Mouse (Mus musculus) retina, postnatal 1 day (tissue): ENCODE data around the gene Wnt1.
A peak's percentile ranks its signal among the peaks of the same experiment; 100 is the strongest.
"Not testable (repeated sequence)": the region's sequence is repeated elsewhere in the genome, so short reads cannot be mapped to it uniquely, and the experiment has no call there.

Experiments used
- DNase-seq: peaks from one replicate; pipeline ENCODE4 v3.0.0-alpha.2; 2012

Gene Wnt1

DNA sequence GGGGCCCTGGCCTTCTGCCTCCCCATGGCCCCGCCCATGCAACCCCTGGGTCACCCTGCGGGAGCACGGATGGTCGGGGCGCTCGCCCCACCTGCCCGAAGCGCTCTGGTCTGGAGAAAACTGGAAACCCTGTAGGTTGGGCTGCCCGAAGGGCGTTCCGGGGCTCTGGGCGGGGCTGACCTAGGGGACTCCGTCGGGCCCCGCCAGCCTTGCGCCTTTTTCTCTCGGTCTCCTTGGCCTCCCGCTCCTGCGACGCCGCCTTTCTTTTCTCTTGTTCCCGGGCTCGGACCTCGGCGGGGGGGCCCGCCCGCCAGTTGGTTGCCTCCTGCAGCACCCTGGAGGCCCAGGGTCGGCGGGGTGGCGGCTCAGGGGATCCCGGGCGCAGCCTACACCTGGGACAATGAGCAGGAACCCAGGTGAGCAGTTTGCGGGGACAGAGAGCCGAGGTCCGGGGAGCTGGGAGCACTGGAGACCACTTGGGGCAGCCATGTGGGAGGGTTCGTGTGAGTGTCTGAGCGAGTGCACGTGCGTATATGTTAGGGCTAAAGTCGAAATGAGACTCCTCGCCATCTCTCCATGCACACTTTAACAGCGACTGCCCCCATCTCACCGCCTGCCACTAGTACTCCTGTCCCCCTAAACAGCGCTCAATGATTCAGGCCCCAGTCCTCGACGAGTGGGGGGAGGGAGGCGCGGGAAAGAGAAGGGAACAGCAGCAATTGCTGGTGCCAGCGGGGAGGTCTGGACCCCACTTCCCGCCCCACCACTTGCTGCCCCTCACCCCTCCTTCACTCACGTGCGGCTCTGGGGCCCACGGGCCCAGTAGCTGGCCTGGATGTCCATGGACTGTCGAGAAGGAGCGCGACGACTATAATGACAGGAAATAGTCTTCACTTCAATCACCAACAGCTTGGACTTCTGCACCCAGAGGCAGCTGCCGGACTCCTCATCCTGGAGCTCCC is 17.4 kb downstream of the Wnt1 start:
- peak; percentile 39 for DNase-seq

DNA sequence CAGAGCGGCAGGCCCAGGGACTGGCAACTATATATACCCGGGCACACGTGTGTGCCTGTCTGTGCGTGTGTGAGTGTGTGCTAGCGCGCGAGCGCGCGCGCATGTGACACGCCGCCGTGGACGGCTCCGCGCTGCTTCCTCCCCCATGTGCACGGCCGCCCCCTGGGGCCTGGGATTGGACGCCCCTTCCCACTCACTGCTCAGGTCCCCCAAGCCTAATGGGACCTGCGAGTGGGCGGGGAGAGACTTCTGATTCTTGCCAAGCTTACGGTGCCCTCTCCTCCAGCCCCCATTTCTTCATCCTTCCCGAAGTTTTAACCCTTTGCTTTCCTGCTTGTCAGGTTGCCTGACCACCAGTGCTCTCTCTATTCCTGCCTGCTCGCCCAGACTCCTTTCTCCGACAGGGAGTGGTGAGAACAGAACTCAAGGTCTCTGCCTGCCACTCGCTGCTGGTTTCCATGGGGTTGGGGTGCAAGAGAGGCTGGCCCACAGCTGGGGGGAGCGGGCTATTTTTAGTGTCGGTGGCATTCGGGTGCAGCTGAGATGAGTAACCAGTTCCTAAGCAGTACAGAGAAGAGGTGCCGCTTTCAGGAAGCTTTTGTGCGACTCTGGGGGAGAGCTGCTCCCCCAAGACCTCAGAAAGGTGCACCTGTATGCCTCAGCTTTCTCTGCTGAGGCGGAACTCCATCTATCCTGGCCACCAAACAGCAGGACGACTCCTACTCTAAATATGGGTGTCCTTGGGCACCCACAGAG is 18.4 kb downstream of the Wnt1 start:
- DNase-seq, result peak; percentile 78

DNA sequence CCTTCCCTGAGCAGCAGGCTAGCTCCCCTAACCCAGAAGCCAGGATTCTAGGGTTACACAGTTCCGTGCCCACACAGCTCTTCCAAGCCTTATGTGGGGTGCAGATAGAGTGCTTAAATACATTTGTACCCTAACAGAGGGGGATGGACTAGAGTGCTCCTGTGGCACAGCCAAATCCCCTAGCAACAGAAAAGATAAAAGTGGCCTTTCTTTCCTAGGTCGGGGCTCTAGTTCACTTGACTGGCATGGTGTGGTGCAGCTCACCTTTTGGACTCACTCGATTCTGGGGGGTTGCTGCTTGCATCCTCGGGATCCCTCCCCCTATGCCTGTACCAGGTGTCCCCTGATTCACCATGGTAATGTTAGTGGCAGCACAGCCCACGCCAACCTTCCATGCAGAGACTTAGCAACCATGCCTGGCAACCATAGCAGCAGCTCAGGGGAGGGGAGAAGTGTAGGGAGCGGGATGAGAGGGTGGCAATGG is 19.0 kb downstream of the Wnt1 start:
- no peak for DNase-seq

DNA sequence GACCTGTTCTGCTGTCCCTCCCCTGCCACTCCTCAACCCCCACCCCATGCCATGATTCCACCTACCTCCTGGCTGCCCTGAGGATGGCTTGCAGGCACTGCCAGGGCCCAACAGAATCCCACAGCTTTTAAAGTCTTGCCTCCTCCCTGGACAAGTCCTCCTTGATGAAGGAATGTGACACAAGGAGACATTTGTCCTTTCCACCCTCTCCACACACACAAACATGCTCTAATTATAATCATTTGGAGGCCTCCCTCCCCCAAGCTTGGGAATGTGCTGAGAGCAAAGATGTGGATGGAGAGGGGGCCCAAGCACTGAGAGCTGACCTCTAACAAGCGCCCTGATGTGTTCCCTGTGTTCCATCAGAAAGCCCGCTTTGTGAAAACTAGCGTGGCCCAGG is 19.7 kb downstream of the Wnt1 start, which contains the start of gene Ddn:
Gene Ddn, minus strand, starts transcription at position 101 of the 400 bp plus-strand sequence.
- DNase-seq, result no peak

DNA sequence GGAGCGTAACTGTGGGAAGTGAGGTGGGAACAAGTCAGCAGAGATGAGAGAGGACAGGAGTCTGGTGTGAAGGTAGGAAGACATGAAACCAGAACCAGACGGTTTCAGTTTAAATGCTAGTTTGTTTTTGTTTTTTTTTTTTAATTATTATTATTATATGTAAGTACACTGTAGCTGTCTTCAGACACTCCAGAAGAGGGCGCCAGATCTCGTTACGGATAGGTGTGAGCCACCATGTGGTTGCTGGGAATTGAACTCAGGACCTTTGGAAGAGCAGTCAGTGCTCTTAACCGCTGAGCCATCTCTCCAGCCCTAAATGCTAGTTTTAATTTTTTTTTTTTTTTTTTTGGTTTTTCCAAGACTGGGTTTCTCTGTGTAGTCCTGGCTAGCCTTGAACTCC is 20.6 kb downstream of the Wnt1 start:
- DNase-seq, result not testable (repeated sequence)

DNA sequence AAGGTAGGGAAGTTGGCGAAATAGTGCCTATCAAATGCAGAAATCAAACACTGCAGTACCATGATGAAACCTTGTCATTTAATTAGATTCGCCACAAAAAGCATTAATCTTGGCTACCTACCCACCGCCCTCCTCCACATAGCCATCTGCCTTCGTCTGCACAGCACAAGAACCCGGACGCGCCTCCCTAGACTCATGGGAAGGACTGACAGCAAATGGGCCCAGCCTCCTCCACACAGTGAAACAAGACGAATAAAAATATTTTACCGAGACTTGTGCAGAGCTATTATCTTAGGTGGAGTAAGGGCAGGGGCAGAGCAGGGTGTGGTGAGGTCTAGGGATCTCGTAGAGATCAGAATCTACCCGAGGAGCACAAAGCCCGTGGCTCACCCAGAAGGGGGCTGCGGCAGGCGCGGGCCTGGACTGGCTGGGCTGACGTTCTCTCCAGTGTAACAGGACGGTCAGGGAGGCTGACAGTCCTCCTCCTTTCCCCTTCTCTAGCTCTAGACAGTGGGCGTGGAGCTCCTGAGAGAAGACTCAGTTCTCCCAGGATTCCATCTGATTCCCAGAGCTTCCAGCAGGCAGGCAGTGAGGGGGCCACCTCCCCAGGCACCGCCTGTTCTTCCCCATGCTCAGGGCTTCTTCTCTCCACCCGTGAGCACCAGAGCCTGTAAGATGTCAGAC is 23.2 kb downstream of the Wnt1 start:
- no peak for DNase-seq

DNA sequence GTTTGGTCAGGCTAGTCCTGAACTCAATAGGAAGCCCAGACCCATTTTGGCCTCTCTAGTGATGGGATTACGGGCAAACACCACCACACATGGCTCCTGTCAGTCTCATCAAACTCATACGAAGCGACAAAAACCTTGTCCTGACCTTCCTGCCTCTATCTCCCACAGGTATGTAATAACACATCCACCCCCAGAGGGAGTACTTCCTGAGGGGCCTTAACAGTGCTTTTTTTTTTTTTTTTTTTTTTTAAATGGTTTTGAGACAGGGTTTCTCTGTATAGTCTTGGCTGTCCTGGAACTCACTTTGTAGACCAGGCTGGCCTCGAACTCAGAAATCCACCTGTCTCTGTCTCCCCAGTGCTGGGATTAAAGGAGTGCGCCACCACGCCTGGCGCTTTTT is 28.5 kb downstream of the Wnt1 start:
- DNase-seq, result no peak

DNA sequence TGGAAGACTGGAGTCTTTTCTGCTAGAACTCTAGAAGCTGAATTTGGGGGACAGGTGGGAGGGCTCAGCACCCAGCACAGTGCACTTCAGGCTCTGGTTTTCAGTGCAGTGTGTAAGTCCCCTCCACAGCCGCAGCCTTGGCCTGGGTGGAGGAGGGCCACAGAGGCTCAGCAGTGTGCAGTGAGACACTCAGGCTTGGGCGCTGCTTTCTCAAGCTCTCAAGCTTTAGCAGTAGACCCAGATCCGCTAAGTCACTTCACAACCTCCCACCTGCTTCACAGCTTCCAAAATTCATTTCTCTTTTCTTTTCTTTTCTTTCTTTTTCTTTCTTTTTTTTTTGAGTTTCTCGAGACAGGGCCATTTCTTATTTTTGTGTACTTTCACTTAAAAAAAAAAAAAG is 31.3 kb downstream of the Wnt1 start:
- no peak for DNase-seq

DNA sequence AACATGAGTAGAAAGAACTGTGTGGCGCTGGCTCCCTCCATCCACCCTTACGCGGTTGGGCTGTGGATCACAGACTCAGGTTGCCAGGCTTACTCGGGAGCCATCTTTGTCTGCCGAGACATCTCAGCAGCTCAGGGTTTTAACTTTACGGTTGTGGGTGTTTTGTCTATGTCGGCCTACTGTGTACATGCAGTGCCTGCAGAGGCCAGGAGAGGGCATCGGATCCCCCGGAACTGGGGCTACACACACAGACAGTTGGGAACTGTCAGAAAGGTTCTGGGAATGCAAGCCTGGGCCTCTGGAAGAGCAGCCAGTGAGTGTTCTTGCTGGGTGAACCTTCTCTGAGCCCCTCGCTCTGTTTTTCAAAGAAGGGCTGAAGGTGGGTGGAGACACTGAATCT is 31.7 kb downstream of the Wnt1 start:
- peak; percentile 15 for DNase-seq

DNA sequence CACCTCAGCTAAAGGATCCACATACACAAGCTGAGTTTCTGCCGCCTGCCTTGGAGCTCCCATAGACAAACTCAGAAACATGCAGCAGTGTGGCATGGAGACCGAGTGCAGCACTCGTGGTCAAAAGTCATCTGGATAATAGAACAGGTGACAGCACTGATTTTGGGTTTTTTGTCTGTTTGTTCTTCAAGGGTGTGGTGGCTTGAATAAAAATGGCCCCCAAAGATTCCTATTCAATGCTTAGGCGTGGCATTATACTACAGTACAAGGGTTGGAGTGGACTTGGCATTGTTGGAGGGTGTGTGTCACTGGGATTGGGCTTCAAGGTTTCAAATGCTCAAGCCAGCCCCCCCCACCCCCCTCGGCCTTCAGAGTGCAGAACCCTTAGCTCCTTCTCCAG is 32.5 kb downstream of the Wnt1 start:
- DNase-seq, result no peak

DNA sequence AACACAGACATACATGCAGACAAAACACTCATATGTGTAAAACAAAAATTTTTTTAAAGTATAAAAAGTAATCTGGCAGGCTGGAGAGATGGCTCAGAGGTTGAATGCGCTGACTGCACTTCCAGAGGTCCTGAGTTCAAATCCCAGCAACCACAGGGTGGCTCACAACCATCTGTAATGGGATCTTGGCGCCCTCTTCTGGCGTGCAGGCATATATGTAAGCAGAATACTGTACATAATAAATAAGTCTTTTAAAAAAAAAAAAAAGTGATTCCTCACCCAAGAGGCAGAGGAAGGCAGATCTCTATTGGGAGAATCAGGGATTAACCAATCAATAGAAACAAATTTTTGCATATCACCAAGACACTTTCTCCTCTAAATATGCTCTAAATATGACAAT is 33.8 kb downstream of the Wnt1 start:
- DNase-seq, result no peak

DNA sequence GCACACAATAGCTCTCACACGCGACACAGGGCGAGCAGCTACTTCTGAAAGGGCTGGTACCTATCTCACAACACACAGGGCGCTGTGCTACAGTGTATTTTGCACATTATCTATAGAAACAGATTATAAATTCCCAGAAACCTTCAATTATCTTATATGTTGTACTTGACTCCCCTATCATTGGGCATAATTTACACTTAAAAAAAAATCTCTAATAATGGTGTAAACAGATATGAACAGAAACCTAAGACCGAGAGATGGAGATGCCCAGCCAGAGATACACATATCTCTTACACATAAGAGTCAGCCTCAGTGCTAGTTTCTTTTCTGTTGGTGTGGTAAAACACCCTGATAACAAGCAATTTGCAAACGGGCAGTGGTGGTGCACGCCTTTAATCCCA is 38.0 kb downstream of the Wnt1 start:
- no peak for DNase-seq

DNA sequence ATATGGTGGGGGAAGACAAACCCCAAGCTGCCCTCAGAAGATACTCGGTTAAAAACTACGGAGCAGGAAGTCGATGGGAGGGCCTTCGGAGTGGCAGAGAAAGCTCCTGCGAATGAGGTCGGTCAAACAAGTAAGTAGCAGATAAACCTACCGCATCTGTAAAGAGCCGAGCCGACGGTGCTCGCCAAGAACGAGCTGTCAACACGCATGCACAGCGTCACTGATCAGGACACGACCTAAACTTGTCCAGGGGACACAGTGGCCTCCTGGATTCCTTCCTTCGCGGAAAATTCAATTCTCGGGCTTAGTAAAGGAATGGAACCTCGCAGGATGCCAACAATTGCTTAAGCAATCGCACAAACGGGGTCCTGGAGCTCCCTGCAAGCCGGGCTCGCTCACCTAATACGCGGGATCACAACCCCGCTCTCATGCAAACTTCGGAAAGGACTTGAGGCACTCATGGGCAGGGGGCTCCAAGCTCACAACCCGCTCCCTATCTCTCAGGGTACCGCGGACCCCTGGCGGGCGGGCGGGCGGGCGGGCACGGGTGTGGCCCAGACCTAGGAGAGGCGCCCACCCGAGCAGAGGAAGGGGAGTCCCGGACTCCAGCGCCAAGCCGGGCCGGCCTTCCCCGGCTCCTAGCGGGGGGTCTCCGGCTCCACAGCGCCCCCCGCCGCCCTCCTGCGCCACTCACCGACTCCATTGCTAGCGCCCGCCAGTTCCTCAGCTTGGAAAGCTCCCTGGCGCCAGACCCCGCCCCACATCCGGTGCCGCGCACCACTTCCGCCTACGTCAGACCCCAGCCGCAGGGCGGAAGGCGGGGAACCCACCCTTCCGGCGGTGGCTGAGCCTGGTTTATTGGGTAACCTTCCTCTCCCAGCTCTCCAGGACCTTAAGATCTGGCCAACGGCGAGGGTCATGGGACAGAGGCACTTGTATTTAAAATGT is 41.4 kb downstream of the Wnt1 start, which contains the start of gene Prkag1:
Gene Prkag1, minus strand, starts transcription at position 786 of the 948 bp plus-strand sequence.
- DNase-seq, result peak; percentile 97

DNA sequence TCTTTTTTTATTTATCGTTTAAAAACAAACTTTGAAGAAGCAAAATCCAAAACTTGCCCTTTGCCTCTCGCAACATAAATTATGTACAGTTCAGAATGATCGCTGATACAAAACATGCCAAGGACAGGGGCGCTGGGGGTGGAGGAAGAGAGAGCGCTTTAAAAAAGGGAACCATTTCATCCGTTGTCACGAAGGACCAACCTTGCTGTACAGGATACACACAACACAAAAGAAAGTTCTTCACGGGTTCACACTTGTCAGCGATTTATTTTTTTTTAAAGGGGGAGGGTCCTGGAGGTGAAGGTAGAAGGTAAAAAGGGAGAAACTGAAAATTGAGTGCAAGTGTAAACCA is 42.0 kb downstream of the Wnt1 start:
- no peak for DNase-seq

DNA sequence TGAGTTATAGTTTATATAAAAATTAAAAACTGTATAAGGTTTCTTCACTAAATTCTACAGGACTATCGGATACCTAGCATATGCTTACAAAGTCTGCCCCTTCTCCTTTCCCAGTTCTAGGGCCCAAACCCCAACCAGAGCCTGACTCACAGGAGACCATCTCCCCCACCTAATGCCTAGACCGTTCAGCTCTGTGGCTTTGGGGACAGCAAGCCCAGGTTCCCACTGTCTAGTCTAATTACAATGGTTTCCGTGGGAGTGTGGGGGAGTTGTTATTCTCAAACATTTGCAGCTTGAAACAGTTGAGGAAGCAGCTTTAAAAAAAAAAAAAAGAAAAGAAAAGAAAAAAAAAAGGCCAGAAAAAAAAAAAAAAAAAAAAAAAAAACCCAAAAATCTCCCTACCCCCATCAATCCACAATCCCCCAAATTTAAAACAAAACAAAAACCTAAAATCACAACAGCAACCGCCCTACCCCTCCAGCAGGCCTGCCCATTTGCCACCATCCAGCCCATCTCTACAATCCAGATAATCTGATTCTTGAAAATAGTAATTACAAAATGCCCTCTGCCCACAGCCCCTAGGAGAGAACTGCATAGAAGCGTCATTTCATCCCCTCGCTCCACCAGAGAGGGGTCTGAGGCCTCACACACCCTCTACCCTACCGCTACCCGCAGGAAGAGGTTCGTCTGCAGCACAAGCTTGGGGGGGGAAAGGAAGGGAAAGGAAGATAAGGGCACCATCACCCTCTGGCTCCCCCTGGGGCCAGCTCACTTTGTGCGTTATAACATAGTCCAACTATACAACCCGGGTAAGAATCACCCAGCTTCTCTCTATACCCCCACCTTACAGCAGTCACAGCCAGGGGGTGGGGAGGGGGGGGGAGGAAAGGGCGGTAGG is 42.8 kb downstream of the Wnt1 start:
- DNase-seq, result peak; percentile 26

DNA sequence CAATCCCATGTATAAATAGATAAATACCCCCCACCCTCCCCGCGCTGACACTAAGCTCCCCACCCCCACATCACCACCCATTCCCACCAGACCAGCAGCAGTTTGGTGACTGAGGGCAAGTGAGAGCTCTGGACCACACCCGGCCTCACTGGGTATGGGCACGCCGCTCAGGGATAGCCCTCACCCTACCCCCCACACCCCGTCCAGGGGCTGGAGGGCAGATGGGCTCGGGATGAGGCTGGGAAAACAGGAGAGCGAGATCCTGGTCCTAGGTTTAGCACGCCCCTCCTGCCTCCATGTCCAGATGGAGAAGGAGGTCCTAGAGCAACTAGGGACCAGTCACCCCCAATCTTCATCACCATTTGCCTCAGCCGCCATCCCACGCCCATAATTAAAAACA is 43.6 kb downstream of the Wnt1 start:
- no peak for DNase-seq

DNA sequence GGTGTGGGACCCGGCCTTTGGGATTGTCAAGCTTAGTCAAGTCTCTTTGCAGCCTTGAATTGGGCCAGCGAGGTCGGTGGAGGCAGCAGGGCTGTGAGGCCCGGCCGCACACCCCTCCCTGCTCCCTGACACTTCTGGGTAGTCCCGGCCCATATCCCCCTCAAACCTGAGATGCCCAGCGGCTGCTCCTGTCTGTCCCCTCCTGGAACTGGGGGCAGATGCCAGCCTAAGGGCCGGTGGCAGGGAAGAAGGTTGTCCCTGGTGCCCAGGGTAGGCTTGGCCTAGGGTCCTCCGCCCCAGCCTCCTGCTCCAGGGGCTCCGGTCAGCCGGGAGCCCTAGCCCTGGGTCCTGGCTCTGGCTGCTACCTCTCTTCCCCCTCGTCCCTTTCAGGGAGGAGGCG is 44.4 kb downstream of the Wnt1 start:
- DNase-seq, result no peak

DNA sequence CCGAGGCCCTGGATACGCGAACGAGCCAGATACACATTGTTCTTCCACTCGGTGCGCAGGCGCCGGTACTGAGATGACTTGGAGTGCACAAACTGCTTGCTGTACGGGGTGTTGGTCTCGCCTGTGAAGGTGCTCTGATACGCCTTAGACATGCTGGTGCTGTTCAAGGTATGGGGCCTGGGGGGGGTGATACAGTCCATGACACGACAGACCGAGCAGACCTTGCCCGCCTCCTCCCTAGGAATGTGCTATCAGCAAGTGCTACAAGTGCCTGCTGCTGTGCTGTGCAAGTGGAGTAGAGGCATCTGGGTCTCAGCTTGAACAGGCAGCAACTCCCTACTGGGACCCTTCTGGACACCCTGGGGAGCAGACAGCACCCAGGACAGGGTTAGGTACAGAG is 45.6 kb downstream of the Wnt1 start:
- DNase-seq, result no peak

DNA sequence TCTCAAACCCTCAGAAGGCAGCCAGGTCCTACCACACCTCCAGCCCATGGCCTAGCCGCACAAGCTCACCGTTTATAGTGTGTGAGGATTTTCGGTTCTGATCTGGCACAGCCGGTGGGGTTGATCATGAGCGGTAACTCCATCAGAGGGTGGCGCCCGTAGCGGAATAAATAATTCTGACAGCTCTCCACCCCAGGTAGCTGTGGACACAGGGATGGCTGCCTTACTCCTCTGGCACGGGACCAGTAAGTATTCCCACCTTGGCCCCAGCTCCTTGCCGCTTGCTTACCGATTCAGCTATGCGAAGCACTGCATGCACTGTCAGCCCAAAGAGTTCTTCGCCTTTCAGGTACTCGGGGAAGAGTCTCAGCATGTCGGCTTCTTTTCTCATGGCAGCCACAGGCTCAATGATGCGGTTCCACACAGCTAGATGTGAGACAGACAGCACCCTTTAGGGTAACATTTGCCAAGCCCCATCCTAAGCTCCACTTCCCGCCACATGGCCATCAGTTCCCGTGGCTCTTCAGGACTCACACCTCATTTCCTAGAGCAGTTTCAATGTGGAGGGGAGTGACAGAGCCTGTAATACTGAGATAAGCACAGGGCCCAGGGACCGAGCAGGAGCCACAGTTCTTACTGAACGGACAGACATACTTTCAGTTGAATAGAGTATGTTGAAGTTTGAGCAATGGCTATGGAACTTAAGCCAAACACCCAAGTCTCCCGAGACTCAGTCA is 47.5 kb downstream of the Wnt1 start:
- no peak for DNase-seq

DNA sequence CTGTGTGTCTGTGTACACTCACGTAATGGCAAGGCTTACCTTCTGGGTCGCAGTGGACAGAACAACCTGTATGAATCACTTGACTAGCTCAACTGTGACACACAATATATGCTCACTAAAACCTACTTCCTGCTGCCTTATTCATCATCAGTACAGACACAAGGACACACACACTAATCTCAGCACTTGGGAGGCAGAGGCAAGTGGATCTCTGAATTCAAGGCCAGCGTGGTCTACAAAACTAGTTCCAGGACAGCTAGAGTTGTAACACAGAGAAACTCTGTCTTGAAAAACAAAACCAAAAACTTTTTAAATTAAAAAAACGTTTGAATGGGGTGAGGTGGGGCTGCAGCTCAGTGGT is 48.1 kb downstream of the Wnt1 start:
- DNase-seq, result no peak
